Mouse (Mus musculus): Measurements from ENCODE around the gene Zfp287. TPM values are rescaled to one million over a fixed set of nuclear protein-coding genes. Genes with fewer than 3 reads are reported as not detected.

The Zfp287 gene
- polyA plus RNA-seq, 1 experiment, result 1.2 TPM

DNA sequence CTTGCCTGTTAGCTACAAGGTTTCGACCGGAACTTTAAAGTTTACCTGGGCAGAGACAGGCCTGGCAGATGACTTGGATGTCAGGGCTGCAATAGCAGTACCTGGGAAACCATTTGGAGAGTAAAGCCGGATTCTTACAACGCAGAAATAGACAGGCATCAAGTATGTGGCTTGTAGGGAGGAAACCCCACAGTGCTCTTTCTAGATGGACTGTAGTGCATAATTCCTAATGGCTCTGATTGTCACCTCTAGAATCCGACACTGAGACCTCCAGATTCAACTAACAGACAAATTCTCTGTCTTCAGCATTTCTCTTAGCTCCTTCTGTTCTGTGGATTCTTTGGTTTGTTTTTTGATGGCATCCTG lies 300 bp upstream of the Zfp287 start:
- TF ChIP-seq USF1 (IDR thresholded peaks at IDR 0.05; ENCODE audit: low read depth) (no peak), CTCF (IDR thresholded peaks at IDR 0.05; ENCODE audit: control insufficient read depth, insufficient read depth, insufficient read length) (no peak), MYOG (IDR thresholded peaks at IDR 0.05; ENCODE audit: control insufficient read depth, extremely low read depth, insufficient read length) (no peak), CEBPB (IDR thresholded peaks at IDR 0.05; ENCODE audit: low read depth) (no peak), MYOD1 (IDR thresholded peaks at IDR 0.05; ENCODE audit: control insufficient read depth, insufficient read length, low read depth) (no peak), FOSL1 (IDR thresholded peaks at IDR 0.05; ENCODE audit: insufficient read depth, low read length, poor library complexity, severe bottlenecking) (no peak), MAX (IDR thresholded peaks at IDR 0.05) (no peak)
- Histone ChIP-seq H3K36me3 (ENCODE audit: control insufficient read depth, insufficient read depth) (peaks cover 5% of the 10 kb centered on the region), H3K79me3 (ENCODE audit: low read depth) (peaks cover 1% of the 10 kb centered on the region), H3K79me2 (ENCODE audit: control insufficient read depth, insufficient read depth) (peaks cover 16% of the 10 kb centered on the region), H3K4me3 (ENCODE audit: insufficient read depth, poor library complexity, severe bottlenecking) (peak overlapping the region; percentile 56), H3ac (ENCODE audit: control insufficient read depth, insufficient read length, low read depth) (no peak overlapping the region), H3K27me3 (ENCODE audit: control insufficient read depth, insufficient read depth, insufficient read length) (no peaks in the 10 kb centered on the region)

DNA sequence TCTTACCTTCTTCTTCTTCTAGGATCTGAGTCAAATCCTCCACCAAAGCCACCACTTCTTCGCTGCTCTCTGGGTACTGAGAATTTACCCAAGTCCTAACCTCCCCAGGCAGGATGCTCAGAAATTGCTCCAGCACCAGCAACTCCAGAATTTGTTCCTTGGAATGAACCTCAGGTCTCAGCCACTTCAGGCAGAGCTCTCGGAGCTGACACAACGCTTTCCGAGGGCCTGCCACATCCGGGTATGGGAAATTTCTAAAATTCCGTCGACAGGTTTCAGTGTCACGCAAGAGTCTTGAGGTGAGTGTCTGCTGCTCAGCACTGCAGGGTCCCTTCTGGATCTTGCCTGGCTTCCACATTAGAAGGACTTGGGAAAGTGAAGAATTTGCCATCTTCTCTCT lies 3.4 kb downstream of the Zfp287 start:
- H3ac ChIP-seq (ENCODE audit: control insufficient read depth, insufficient read length, low read depth), result no peak overlapping the region
- H3K27me3 ChIP-seq (ENCODE audit: control insufficient read depth, insufficient read depth, insufficient read length), result no peaks in the 10 kb centered on the region
- no peak overlapping the region for H3K4me3 ChIP-seq (ENCODE audit: insufficient read depth, poor library complexity, severe bottlenecking)
- TF ChIP-seq FOSL1 (IDR thresholded peaks at IDR 0.05; ENCODE audit: insufficient read depth, low read length, poor library complexity, severe bottlenecking) (no peak), CEBPB (IDR thresholded peaks at IDR 0.05; ENCODE audit: low read depth) (no peak), MYOD1 (IDR thresholded peaks at IDR 0.05; ENCODE audit: control insufficient read depth, insufficient read length, low read depth) (no peak), MAX (IDR thresholded peaks at IDR 0.05) (no peak), CTCF (IDR thresholded peaks at IDR 0.05; ENCODE audit: control insufficient read depth, insufficient read depth, insufficient read length) (no peak), USF1 (IDR thresholded peaks at IDR 0.05; ENCODE audit: low read depth) (no peak), MYOG (IDR thresholded peaks at IDR 0.05; ENCODE audit: control insufficient read depth, extremely low read depth, insufficient read length) (no peak)
- H3K36me3 ChIP-seq (ENCODE audit: control insufficient read depth, insufficient read depth), result peaks cover 16% of the 10 kb centered on the region
- H3K79me3 ChIP-seq (ENCODE audit: low read depth), result peaks cover 1% of the 10 kb centered on the region
- H3K79me2 ChIP-seq (ENCODE audit: control insufficient read depth, insufficient read depth), result peaks cover 16% of the 10 kb centered on the region

DNA sequence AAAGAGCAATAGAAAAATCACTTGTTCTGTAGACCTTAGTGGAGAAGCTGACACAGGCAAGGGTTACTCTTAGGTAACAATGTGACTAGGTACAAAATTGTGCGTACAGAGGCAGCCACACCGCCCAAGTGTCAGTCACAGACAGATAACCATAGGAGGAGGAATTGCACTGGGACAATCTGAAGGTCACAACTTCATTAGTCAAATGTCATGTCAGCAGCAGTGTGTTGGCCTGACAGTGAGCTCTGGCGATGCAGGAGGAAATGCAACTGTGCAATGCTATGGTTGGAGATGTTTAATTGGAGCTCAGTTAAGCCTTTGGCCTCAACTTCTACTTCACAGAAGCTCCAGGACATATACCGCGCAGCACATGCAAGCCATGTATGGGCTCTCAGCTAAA lies 21.0 kb downstream of the Zfp287 start:
- H3K79me2 ChIP-seq (ENCODE audit: control insufficient read depth, insufficient read depth), result no peaks in the 10 kb centered on the region
- no peak overlapping the region for H3K4me3 ChIP-seq (ENCODE audit: insufficient read depth, poor library complexity, severe bottlenecking)
- no peak overlapping the region for H3ac ChIP-seq (ENCODE audit: control insufficient read depth, insufficient read length, low read depth)
- no peaks in the 10 kb centered on the region for H3K79me3 ChIP-seq (ENCODE audit: low read depth)
- TF ChIP-seq FOSL1 (IDR thresholded peaks at IDR 0.05; ENCODE audit: insufficient read depth, low read length, poor library complexity, severe bottlenecking), result no peak
- no peak for TF ChIP-seq USF1 (IDR thresholded peaks at IDR 0.05; ENCODE audit: low read depth)
- no peak for TF ChIP-seq CEBPB (IDR thresholded peaks at IDR 0.05; ENCODE audit: low read depth)
- no peak for TF ChIP-seq MYOG (IDR thresholded peaks at IDR 0.05; ENCODE audit: control insufficient read depth, extremely low read depth, insufficient read length)
- no peak for TF ChIP-seq MAX (IDR thresholded peaks at IDR 0.05)
- no peak for TF ChIP-seq MYOD1 (IDR thresholded peaks at IDR 0.05; ENCODE audit: control insufficient read depth, insufficient read length, low read depth)
- no peak for TF ChIP-seq CTCF (IDR thresholded peaks at IDR 0.05; ENCODE audit: control insufficient read depth, insufficient read depth, insufficient read length)
- H3K27me3 ChIP-seq (ENCODE audit: control insufficient read depth, insufficient read depth, insufficient read length), result no peaks in the 10 kb centered on the region
- H3K36me3 ChIP-seq (ENCODE audit: control insufficient read depth, insufficient read depth), result peaks cover 12% of the 10 kb centered on the region

DNA sequence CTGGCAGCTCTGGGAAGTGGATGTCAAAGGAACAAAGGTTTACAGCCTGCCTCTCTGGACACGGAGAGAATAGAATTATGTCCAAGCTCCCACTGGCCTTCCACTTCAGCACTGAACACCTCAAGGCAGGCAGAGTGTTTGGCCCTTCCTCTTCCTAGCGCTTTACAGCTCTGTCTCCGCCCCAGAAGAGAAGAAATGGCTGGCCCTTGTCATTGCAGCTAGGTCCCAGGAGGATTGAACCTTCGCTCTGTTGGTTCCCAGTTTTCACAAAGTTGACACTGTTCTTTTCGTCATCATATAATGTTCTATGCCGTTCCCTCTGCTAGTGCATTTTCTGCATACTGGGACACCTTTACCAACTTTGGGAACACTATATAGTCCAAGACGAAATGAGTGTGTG lies 23.5 kb downstream of the Zfp287 start:
- TF ChIP-seq CTCF (IDR thresholded peaks at IDR 0.05; ENCODE audit: control insufficient read depth, insufficient read depth, insufficient read length) (no peak), FOSL1 (IDR thresholded peaks at IDR 0.05; ENCODE audit: insufficient read depth, low read length, poor library complexity, severe bottlenecking) (no peak), MAX (IDR thresholded peaks at IDR 0.05) (no peak), MYOD1 (IDR thresholded peaks at IDR 0.05; ENCODE audit: control insufficient read depth, insufficient read length, low read depth) (no peak), USF1 (IDR thresholded peaks at IDR 0.05; ENCODE audit: low read depth) (no peak), MYOG (IDR thresholded peaks at IDR 0.05; ENCODE audit: control insufficient read depth, extremely low read depth, insufficient read length) (no peak)
- Histone ChIP-seq H3K4me3 (ENCODE audit: insufficient read depth, poor library complexity, severe bottlenecking) (no peak overlapping the region), H3K27me3 (ENCODE audit: control insufficient read depth, insufficient read depth, insufficient read length) (no peaks in the 10 kb centered on the region), H3K79me2 (ENCODE audit: control insufficient read depth, insufficient read depth) (no peaks in the 10 kb centered on the region), H3K36me3 (ENCODE audit: control insufficient read depth, insufficient read depth) (peaks cover 6% of the 10 kb centered on the region), H3K79me3 (ENCODE audit: low read depth) (no peaks in the 10 kb centered on the region), H3ac (ENCODE audit: control insufficient read depth, insufficient read length, low read depth) (no peak overlapping the region)

DNA sequence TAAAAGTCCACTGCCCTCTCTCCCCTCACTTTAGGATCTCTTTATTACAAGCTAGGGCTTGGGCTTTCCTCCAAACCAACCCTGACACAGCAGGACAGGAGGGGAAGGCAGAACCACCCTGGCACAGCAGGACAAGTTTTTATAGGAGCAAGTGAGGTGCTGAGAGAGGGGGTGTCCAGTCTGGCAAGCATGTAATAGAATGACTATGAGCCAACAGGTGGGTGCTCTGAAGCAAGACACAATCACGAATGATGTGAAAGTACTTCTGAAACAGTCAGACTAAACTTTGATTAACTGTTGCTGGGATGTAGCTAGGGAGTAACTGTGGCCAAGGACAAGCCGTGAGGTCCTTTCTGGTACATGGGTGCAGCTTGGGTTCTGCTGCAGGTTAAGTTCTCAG lies 25.6 kb downstream of the Zfp287 start:
- no peaks in the 10 kb centered on the region for H3K79me2 ChIP-seq (ENCODE audit: control insufficient read depth, insufficient read depth)
- no peak for TF ChIP-seq MYOD1 (IDR thresholded peaks at IDR 0.05; ENCODE audit: control insufficient read depth, insufficient read length, low read depth)
- no peak for TF ChIP-seq CTCF (IDR thresholded peaks at IDR 0.05; ENCODE audit: control insufficient read depth, insufficient read depth, insufficient read length)
- no peak for TF ChIP-seq MAX (IDR thresholded peaks at IDR 0.05)
- TF ChIP-seq USF1 (IDR thresholded peaks at IDR 0.05; ENCODE audit: low read depth), result no peak
- H3ac ChIP-seq (ENCODE audit: control insufficient read depth, insufficient read length, low read depth), result no peak overlapping the region
- no peaks in the 10 kb centered on the region for H3K36me3 ChIP-seq (ENCODE audit: control insufficient read depth, insufficient read depth)
- H3K4me3 ChIP-seq (ENCODE audit: insufficient read depth, poor library complexity, severe bottlenecking), result no peak overlapping the region
- no peaks in the 10 kb centered on the region for H3K79me3 ChIP-seq (ENCODE audit: low read depth)
- H3K27me3 ChIP-seq (ENCODE audit: control insufficient read depth, insufficient read depth, insufficient read length), result no peaks in the 10 kb centered on the region

DNA sequence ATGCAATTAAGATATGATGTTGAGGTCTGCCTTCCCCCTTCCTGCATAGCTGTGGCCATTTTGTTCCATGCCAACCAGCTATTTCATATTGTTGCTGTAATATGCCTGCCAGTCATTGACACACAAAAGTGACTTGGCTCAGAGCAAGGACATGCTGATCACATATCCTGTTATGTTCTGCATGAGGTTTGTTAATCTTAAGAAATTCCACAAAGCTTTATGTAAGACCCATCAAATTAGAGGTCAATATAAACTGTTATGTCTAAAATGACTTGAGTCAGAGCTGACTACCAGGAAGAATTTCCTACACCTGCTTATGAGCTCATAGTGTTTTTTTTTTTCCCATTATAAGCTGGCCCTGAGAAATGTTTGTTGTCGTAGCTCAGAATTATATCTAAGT lies 30.5 kb downstream of the Zfp287 start:
- Histone ChIP-seq H3ac (ENCODE audit: control insufficient read depth, insufficient read length, low read depth) (no peak overlapping the region), H3K36me3 (ENCODE audit: control insufficient read depth, insufficient read depth) (no peaks in the 10 kb centered on the region), H3K79me3 (ENCODE audit: low read depth) (no peaks in the 10 kb centered on the region), H3K27me3 (ENCODE audit: control insufficient read depth, insufficient read depth, insufficient read length) (no peaks in the 10 kb centered on the region), H3K79me2 (ENCODE audit: control insufficient read depth, insufficient read depth) (no peaks in the 10 kb centered on the region), H3K4me3 (ENCODE audit: insufficient read depth, poor library complexity, severe bottlenecking) (no peak overlapping the region)
- TF ChIP-seq MYOD1 (IDR thresholded peaks at IDR 0.05; ENCODE audit: control insufficient read depth, insufficient read length, low read depth), result no peak
- TF ChIP-seq MAX (IDR thresholded peaks at IDR 0.05), result no peak
